Mouse (Mus musculus) heart, postnatal 4 days (tissue): ENCODE measurements at regions not wholly inside any gene's neighbourhood (a gene's known extent, or its start where the extent isn't known, plus 50 kb on each side); places are given as distances from the start of the nearest gene placed in this dataset.

Experiments used
- DNase-seq: peaks from one replicate; pipeline ENCODE4 v3.0.0; 2021

GRCm38 (mm10) chr8:76539638-76540037, 359.6 kb upstream of the Nr3c2 start:
- DNase-seq = no peak

DNA sequence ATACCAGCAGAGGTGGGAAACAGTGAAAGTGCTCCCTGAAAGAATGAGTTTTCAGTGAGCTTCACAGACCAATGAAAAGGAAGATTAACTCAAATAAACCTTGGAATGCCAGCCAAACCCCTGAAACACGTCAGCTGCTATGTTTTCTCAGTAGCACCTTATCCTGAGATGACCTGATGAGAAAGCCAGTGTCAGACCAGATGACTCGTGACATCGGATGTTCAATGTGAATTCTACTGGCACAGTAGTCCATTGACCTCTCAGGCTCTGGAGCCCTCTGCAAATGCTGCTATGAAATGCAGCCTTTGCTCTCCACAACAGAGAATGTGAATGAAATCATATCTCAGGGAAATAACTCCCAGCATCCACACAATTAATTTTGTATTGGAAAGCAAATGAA, 358.6 kb upstream of the Nr3c2 start:
- no peak for DNase-seq

- no peak for DNase-seq
Measured at GRCm38 (mm10) chr8:76551681-76552080, 347.6 kb upstream of the Nr3c2 start.

GRCm38 (mm10) chr8:76601566-76601965, 297.7 kb upstream of the Nr3c2 start:
- DNase-seq = no peak

- DNase-seq = no peak
Measured at GRCm38 (mm10) chr8:76618721-76619120, 280.5 kb upstream of the Nr3c2 start.

DNA sequence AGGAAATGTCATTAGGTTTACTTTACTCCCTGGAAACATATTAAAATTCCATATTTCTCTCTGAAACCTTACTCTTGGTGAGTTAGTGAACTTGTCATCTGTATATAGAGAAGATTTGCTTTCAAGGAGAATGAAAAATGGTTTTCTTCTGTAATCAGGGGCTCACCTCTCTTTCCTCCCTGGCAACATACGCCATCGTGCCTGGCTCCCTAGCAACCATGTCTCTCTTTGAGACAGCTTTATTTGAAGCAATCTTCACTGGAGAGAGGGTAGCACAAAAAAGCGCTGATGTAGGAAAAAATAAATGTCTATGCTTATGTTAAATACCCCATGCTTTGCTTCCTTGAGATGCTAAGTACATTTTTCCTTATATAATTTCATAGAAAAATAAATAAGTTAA, 278.4 kb upstream of the Nr3c2 start:
- no peak for DNase-seq

DNA sequence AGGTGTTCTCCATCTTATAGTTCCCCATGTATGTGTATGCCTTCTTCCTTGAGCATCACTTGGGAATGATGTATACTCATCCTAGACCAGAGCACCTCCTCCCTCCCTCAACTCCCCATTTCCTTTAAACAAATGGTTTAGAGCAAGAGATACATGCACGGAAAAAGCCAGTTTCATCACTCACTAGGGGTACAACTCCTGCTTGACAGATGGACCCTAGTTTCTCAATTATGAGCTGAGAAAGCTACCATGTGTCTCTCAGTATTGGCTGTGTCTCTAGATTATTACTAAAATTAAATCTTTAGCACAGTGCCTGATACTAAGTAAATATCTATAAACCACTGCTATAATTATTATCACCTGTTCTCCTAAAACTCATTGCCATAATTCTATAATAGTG, 266.2 kb upstream of the Nr3c2 start:
- no peak for DNase-seq
